ENCODE assay signal across 28 mouse cellular contexts in the genomic region with DNA sequence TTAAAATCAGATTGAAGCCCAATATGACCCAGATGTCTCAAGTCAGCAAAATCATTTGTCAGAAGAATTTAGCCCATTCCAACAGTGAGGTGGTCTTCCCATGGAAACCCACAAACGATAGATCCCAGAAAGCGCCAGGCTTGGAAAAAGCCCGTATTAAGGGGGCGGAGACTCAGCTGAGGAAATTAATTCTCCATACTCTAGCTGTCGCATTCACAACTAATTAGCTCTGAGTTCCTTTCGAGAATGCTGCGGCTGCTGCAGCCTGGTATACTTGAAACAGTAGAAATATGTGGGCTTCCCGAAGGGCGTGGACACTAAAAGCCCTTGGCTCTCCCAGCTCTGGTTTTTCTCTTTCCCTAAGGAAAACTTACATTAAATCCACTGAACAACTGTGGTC.
DNase-seq lines count a peak whose midpoint lies in the region; ATAC-seq and TF ChIP-seq lines count a peak whose summit lies in the region.
"Had no signal": no experiment of that assay in that cellular context is flagged by ENCODE, and none has a peak within 500 bp of the region (broad histone marks: within the 10 kb centered on the region; RNA-seq: fewer than 3 reads in every experiment).

No protein-coding gene starts in this region.

- 67% methylated on average over 9 of the region's 9 CpGs for WGBS in embryonic facial prominence, embryonic 11.5 days
- 76% methylated on average over 9 of the region's 9 CpGs for WGBS in embryonic facial prominence, embryonic 10.5 days
- 74% methylated on average over 9 of the region's 9 CpGs for WGBS in hindbrain, postnatal 0 days
- 88% methylated on average over 9 of the region's 9 CpGs for WGBS in hindbrain, embryonic 11.5 days
- WGBS in embryonic facial prominence, embryonic 14.5 days: 42% methylated on average over 9 of the region's 9 CpGs

- no peaks in the 10 kb centered on the region for H3K36me3 ChIP-seq in embryonic facial prominence, embryonic 11.5 days (replicated peaks; ENCODE audit: control insufficient read depth, insufficient read depth, low read depth, low read length)
- H3K36me3 ChIP-seq in embryonic facial prominence, embryonic 10.5 days (replicated peaks): no peaks in the 10 kb centered on the region
- no peaks in the 10 kb centered on the region for H3K36me3 ChIP-seq in hindbrain, postnatal 0 days (ENCODE audit: insufficient read depth, low read length)
- no peaks in the 10 kb centered on the region for H3K36me3 ChIP-seq in hindbrain, embryonic 11.5 days (ENCODE audit: control insufficient read depth, insufficient read depth, low read length)
- no peaks in the 10 kb centered on the region for H3K36me3 ChIP-seq in embryonic facial prominence, embryonic 14.5 days (ENCODE audit: control insufficient read depth, insufficient read depth, low read length)
- H3K36me3 ChIP-seq: embryonic facial prominence, embryonic 15.5 days; forebrain, embryonic 10.5 days; forebrain, embryonic 12.5 days; G1E had no signal

- H3K27me3 ChIP-seq in embryonic facial prominence, embryonic 11.5 days (ENCODE audit: control insufficient read depth, insufficient read depth, low read length): no peaks in the 10 kb centered on the region
- no peaks in the 10 kb centered on the region for H3K27me3 ChIP-seq in embryonic facial prominence, embryonic 10.5 days (replicated peaks; ENCODE audit: low read depth, poor library complexity, severe bottlenecking)
- no peaks in the 10 kb centered on the region for H3K27me3 ChIP-seq in hindbrain, postnatal 0 days (ENCODE audit: insufficient read depth, low read length)
- H3K27me3 ChIP-seq in hindbrain, embryonic 11.5 days (ENCODE audit: control insufficient read depth, insufficient read depth, low read length): no peaks in the 10 kb centered on the region
- 0 out of 2 replicates have a peak, but pooled peaks cover 2% of the 10 kb centered on the region for H3K27me3 ChIP-seq in embryonic facial prominence, embryonic 14.5 days (replicated peaks; ENCODE audit: control insufficient read depth, insufficient read depth, low read length)
- H3K27me3 ChIP-seq: CH12.LX; forebrain, embryonic 12.5 days had no signal

- H3K9me3 ChIP-seq in embryonic facial prominence, embryonic 11.5 days (replicated peaks; ENCODE audit: control insufficient read depth, low read length): no peaks in the 10 kb centered on the region
- H3K9me3 ChIP-seq in embryonic facial prominence, embryonic 10.5 days: peaks cover 3% of the 10 kb centered on the region; the same call in 1 of the 2 replicates
- no peaks in the 10 kb centered on the region for H3K9me3 ChIP-seq in hindbrain, postnatal 0 days (ENCODE audit: low read length)
- no peaks in the 10 kb centered on the region for H3K9me3 ChIP-seq in hindbrain, embryonic 11.5 days (ENCODE audit: control insufficient read depth, low read length)
- peaks cover 7% of the 10 kb centered on the region for H3K9me3 ChIP-seq in embryonic facial prominence, embryonic 14.5 days (ENCODE audit: control insufficient read depth, low read length)
- H3K9me3 ChIP-seq: embryonic facial prominence, embryonic 15.5 days had no signal

- H3K4me2 ChIP-seq in embryonic facial prominence, embryonic 11.5 days (ENCODE audit: low read depth, low read length): no peak overlapping the region
- no peak overlapping the region for H3K4me2 ChIP-seq in hindbrain, postnatal 0 days (ENCODE audit: low read depth, low read length)
- no peak overlapping the region for H3K4me2 ChIP-seq in hindbrain, embryonic 11.5 days (replicated peaks; ENCODE audit: low read depth, low read length)
- H3K4me2 ChIP-seq in embryonic facial prominence, embryonic 14.5 days (ENCODE audit: low read depth, low read length): peak overlapping the region; percentile 3
- H3K4me2 ChIP-seq: embryonic facial prominence, embryonic 15.5 days; forebrain, embryonic 12.5 days had no signal

- no peak overlapping the region for H3K27ac ChIP-seq in embryonic facial prominence, embryonic 11.5 days (replicated peaks; ENCODE audit: low read depth, low read length)
- H3K27ac ChIP-seq in embryonic facial prominence, embryonic 10.5 days (replicated peaks): no peak overlapping the region
- H3K27ac ChIP-seq in hindbrain, postnatal 0 days: no peak overlapping the region
- no peak overlapping the region for H3K27ac ChIP-seq in hindbrain, embryonic 11.5 days (ENCODE audit: low read depth, low read length)
- no peak overlapping the region for H3K27ac ChIP-seq in embryonic facial prominence, embryonic 14.5 days (replicated peaks; ENCODE audit: low read depth, low read length)
- H3K27ac ChIP-seq: embryonic facial prominence, embryonic 15.5 days; forebrain, embryonic 10.5 days; forebrain, embryonic 12.5 days had no signal

- H3K4me3 ChIP-seq in embryonic facial prominence, embryonic 11.5 days (ENCODE audit: low read depth, low read length): no peak overlapping the region
- H3K4me3 ChIP-seq in embryonic facial prominence, embryonic 10.5 days: no peak overlapping the region
- no peak overlapping the region for H3K4me3 ChIP-seq in hindbrain, postnatal 0 days (ENCODE audit: low read length)
- no peak overlapping the region for H3K4me3 ChIP-seq in hindbrain, embryonic 11.5 days (ENCODE audit: low read depth, low read length)
- no peak overlapping the region for H3K4me3 ChIP-seq in embryonic facial prominence, embryonic 14.5 days (ENCODE audit: low read depth, low read length)
- H3K4me3 ChIP-seq: embryonic facial prominence, embryonic 15.5 days; erythroblast, embryonic 14.5 days; forebrain, embryonic 10.5 days; forebrain, embryonic 12.5 days had no signal

- no peaks in the 10 kb centered on the region; the same call in 1 of the 2 replicates for H3K4me1 ChIP-seq in embryonic facial prominence, embryonic 11.5 days (ENCODE audit: control insufficient read depth, insufficient read depth, low read length)
- H3K4me1 ChIP-seq in embryonic facial prominence, embryonic 10.5 days: 0 out of 2 replicates have a peak, but pooled peaks cover 12% of the 10 kb centered on the region
- H3K4me1 ChIP-seq in hindbrain, postnatal 0 days (ENCODE audit: insufficient read depth, low read length): no peaks in the 10 kb centered on the region
- H3K4me1 ChIP-seq in hindbrain, embryonic 11.5 days (replicated peaks; ENCODE audit: control insufficient read depth, insufficient read depth, low read length): no peaks in the 10 kb centered on the region
- peaks cover 7% of the 10 kb centered on the region; the same call in 1 of the 2 replicates for H3K4me1 ChIP-seq in embryonic facial prominence, embryonic 14.5 days (ENCODE audit: control insufficient read depth, insufficient read depth, low read length)
- H3K4me1 ChIP-seq: forebrain, embryonic 12.5 days had no signal

- peak; percentile 36 for DNase-seq in embryonic facial prominence, embryonic 11.5 days (ENCODE audit: low spot score)
- no peak for DNase-seq in embryonic facial prominence, embryonic 10.5 days (ENCODE audit: low spot score)
- DNase-seq in hindbrain, postnatal 0 days (ENCODE audit: low spot score): peak; percentile 13
- DNase-seq in hindbrain, embryonic 11.5 days (ENCODE audit: low spot score): no peak
- peak; percentile 45 for DNase-seq in brain, embryonic 14.5 days (ENCODE audit: low read depth)
- DNase-seq in embryonic facial prominence, embryonic 14.5 days (ENCODE audit: low spot score): peak; percentile 86
- no peak for DNase-seq in embryo, embryonic 10 days (ENCODE audit: low spot score)
- no peak for DNase-seq in urinary bladder, postnatal 10 days (ENCODE audit: low spot score)
- DNase-seq: adrenal gland, adult 8-10 months; adrenal gland, postnatal 25 days; B cell, adult 2 months; cerebellum, adult 11-12 months; cerebellum, adult 2 months; cerebellum, adult 9-10 months; cerebellum, postnatal 10 days; cerebellum, postnatal 25 days; embryo, embryonic 11 days had no signal

- no peak for TF ChIP-seq POLR2A in brain, embryonic 14.5 days (IDR thresholded peaks at IDR 0.05; ENCODE audit: borderline replicate concordance, extremely low read depth, insufficient read depth, insufficient read length, poor library complexity, severe bottlenecking)

- ATAC-seq in embryonic facial prominence, embryonic 11.5 days (replicated peaks; ENCODE audit: insufficient number of reproducible peaks, low FRiP score, low TSS enrichment, low read depth): no peak
- ATAC-seq in hindbrain, postnatal 0 days: no peak
- no peak for ATAC-seq in hindbrain, embryonic 11.5 days (ENCODE audit: low FRiP score)
- peak; percentile 50; the same call in 1 of the 2 replicates for ATAC-seq in embryonic facial prominence, embryonic 14.5 days (ENCODE audit: low read depth)
- ATAC-seq: activated CD4-positive, CD25-positive, alpha-beta regulatory T cell, adult 4 months; CD4-positive, CD25-positive, alpha-beta regulatory T cell, adult 4 months; forebrain, embryonic 14.5 days; forebrain, embryonic 16.5 days; Patski had no signal

- no peak for TF ChIP-seq CTCF in hindbrain, postnatal 0 days (IDR thresholded peaks at IDR 0.05; ENCODE audit: low read depth)
- TF ChIP-seq CTCF in brain, embryonic 14.5 days (IDR thresholded peaks at IDR 0.05; ENCODE audit: borderline replicate concordance, extremely low read depth, insufficient read depth, insufficient read length): no peak

- no peak overlapping the region for H3K9ac ChIP-seq in embryonic facial prominence, embryonic 11.5 days (replicated peaks; ENCODE audit: low read length)
- no peak overlapping the region for H3K9ac ChIP-seq in hindbrain, postnatal 0 days (replicated peaks; ENCODE audit: low read length)
- no peak overlapping the region for H3K9ac ChIP-seq in hindbrain, embryonic 11.5 days (ENCODE audit: low read depth, low read length)
- H3K9ac ChIP-seq in embryonic facial prominence, embryonic 14.5 days (ENCODE audit: low read depth, low read length): no peak overlapping the region
- H3K9ac ChIP-seq: embryonic facial prominence, embryonic 15.5 days; forebrain, embryonic 12.5 days had no signal

Comparison
In these comparisons a context has a peak if more than half of its experiments do, and no peak if none do; other contexts are left out.
1. DNase-seq: peak in embryonic facial prominence, embryonic 11.5 days (single experiment), hindbrain, postnatal 0 days (single experiment), brain, embryonic 14.5 days (single experiment) and embryonic facial prominence, embryonic 14.5 days (single experiment); none in embryonic facial prominence, embryonic 10.5 days (single experiment), hindbrain, embryonic 11.5 days (single experiment), embryo, embryonic 10 days (single experiment) and urinary bladder, postnatal 10 days (single experiment).